Mouse (Mus musculus): ENCODE measurements around the gene Cldnd2. TPM values are rescaled to one million over a fixed set of nuclear protein-coding genes. Genes with fewer than 3 reads are reported as not detected.

The Cldnd2 gene
- total RNA-seq, 2 experiments from 2014 or later = not detected

GRCm38 (mm10) chr7:43447801-43448200 is 7.2 kb downstream of the Cldnd2 start:
- no peak for DNase-seq

DNA sequence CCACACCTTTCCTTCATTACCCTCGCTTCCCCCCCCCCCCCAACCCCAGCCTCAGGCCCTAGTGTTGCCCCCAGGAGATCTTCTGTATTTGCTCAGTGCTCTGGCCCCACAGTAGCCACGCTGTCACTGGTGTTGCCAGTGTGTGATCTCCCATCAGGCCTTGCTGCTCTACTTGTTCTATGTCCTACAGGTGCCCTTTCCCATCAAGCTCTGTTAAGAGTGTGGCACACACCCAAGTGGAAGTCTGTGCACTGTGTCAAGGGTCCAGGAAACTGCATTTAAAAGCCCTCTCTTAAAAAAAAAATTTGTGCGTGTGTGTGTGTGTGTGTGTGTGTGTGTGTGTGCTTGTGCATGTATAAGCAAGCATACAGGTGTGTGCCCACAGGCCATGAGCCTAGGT is 7.7 kb downstream of the Cldnd2 start:
- DNase-seq = peak; percentile 37

DNA sequence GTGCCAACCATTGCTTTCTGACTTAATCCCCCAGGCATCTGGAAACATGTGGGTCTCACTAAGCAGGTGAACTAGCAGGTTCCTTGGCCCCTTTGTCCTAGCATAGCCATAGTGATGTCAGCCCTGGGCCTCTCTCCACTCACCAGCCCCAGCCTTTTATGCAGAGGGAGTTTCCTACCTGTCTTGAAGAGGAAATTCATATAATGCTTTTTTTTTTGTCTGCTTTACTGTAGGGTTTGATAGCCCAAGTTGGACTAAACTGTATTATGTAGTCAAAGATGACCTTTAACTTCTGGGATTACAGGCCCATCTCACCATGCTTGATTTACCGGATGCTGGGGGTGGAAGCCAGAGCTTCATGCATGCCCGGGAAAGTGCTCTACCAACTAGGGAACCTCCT is 9.2 kb downstream of the Cldnd2 start:
- no peak for DNase-seq

DNA sequence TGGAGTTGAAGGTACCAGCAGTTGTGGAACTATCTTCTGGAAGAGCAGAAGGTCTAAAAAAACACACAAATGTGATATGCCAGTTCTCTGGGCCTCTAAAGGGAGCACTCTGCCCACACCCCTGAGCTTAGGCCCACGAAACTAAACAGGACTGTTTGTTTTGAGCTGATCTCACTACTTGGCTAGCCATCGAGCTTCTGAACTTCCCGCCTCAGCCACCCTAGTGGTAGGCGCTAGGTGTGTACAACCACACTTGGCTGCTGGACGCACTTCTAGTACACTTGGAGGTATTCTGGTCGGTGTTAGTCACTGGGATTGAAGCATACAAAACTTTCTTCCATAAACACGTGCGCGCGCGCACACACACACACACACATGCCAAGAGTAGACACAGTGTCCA is 11.1 kb downstream of the Cldnd2 start:
- no peak for DNase-seq

DNA sequence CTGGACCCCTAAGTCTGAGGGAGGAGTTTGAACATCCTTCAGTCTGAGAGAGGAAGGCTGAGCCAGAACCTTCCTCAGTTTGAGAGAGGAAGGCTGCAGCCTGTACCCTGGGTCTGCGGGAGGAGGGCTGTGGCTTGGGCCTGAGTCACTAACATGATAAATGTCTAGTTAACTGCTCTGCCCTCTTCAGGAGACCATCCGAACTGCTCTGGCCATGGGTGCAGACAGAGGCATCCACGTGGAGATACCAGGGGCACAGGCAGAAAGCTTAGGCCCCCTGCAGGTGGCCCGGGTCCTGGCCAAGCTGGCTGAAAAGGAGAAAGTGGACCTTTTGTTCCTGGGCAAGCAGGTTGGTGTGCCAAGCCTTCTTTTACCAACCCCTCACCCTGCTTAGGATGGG is 12.0 kb downstream of the Cldnd2 start:
- peak; percentile 46 for DNase-seq

DNA sequence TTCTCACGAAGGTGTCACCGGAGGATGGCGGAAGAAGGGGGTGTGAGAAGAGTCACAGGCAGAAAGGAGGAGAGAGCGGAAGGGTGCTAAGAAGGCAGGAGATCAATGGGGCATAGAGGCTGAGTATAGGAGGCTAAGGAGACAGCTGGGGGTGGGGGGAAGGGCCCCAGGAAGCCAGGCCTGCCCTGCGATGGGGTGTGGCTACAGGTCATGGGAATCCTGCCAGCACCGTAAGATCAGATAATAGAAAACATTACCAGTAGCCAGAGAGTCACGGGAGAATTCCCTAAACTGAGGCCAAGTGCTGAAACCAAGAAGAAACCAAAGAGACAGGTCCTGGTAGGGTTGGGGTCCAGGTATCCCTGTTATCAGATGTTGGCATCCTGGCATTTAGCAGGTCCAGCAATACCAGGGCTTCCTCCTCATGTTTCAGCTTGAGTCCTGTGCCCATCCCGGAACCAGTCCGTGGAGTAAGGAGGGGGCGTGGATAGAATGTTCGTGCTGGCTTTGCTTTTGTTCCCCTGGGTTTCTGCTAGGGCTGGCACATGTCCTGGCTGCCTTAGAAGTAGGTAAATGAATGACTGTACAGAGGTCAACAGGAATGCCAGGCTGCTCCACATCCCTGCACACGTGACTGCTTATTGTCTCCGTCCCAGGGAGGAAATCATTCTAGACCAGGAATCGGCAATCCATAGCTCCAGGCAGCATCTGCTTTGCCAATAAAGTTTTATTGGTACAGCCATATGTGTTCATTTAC is 13.2 kb downstream of the Cldnd2 start:
- DNase-seq = no peak

DNA sequence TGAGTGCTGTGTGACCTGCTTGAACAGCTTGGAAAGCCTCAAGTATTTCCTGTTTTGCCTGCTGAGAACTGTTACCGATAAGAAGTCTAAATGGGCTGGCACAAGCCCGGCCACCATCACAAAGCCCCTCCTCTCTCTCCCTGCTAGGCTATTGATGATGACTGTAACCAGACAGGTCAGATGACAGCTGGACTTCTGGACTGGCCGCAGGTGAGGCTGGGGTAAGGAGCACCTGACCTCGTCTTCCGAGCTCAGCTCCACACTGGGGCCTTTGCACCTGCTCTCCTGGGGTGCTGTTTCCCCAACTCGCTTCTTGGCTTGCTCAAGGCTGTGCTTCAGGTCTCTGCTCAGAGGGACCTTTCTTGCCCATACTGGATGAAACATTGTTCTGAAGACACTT is 13.8 kb downstream of the Cldnd2 start:
- DNase-seq = no peak

DNA sequence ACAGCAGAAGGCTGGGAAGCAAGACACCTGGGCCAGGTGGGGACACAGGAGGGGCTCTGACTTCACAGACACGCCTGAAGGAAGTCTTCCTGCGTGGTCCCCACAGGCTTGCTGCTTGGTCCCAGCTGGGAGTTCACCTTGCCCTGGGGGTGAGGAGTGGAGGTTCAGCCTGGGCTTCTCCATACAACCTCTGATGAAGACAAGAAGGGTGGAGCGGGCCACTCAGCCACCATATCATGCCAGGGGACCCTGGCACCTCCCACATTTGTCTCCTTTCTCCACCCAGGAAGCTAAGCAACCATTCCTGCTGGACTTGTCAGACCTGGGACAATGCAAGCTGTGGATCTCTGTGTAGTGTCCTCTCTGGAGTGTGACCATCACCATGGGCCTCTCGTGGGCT is 22.3 kb downstream of the Cldnd2 start, which contains the start of gene Vsig10l:
Vsig10l (plus strand) TSS at position 301 of the 400 bp plus-strand sequence.
- DNase-seq = no peak

- no peak for DNase-seq
These were observed 23.4 kb downstream of the Cldnd2 start for GRCm38 (mm10) chr7:43463976-43464375.

DNA sequence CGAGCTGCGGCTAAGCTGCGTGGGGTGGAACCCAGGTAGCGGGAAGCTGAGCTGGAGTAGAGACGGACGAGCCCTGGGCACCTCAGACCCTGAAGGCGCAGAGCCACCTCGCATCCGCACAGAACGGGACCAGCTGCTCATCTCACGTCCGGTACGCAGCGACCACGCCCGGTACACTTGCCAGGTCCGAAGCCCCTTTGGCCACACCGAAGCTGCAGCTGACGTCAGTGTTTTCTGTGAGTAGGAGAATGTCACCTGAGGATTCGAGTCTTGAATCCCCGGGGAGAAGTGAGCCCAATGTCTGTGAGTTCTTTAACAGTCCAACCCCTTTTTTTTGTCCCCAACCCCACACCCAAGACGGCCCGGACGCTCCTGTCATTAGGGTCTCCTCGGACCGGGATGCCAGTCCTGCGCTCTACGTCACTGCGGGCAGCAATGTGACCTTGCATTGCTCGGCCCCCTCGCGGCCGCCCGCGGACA is 24.3 kb downstream of the Cldnd2 start:
- DNase-seq = peak; percentile 22

DNA sequence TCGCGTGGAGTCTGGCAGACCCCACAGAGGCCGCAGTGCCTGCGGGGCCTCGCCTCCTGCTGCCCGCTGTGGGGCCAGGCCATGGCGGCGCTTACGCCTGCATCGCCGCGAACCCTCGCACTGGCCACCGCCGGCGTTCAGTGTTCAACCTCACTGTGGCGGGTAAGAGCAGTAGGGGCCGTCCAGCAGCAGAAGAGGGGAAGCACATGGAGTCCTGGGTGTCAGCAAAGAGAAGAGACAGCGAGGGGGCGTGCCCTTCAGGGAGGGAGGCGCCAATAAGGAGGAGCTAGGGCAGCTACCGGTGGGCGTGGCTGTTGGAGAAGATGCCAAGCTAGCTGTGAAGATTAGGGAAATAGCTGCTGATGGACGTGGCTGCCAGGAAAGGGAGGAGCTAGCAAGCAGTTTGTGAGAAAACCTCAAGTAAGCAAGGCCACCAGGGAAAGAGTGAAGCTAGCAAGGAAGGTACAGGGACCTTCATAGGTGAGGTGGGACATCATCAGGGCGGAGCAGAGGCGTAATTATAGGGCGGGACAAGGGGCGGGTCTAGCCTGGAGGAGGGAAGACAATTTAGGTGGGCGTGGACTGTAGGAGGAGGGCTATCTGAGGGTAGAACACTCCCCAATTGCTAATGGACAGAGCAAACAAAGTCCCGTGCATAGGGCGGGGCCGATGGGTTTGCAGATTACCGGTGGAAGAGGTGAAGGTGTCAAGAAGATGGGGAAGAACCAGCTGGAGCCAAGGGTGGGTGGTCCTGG is 24.9 kb downstream of the Cldnd2 start:
- peak; percentile 92 for DNase-seq

DNA sequence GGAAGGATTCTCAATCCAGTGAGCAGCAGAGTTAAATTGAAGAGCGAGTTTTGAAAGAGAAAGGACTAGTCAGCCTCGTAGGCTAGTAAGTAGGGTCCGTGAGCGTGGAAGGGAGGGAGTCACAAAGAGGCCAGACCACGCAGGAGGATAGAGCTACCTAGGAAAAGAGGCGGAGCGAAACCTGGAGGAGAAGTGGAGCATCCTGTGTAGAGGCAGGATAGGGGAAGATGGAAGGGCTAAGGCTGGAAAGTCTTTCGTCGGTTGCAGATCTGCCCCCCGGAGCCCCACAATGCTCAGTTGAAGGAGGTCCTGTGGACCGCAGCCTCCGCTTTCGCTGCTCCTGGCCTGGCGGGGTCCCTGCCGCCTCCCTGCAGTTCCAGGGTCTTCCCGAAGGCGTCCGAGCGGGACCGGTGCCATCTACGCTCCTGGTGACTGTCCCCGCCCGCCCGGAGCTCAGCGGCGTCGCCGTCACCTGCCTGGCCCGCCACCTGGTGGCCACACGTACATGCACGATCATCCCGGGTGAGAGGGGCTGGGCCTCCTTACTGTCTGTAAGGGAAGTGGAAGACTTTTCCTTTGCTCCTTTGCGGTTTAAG is 25.6 kb downstream of the Cldnd2 start:
- peak; percentile 94 for DNase-seq

- peak; percentile 35 for DNase-seq
These were observed 29.8 kb downstream of the Cldnd2 start for GRCm38 (mm10) chr7:43470373-43470772.

GRCm38 (mm10) chr7:43475706-43476105 is 35.1 kb downstream of the Cldnd2 start:
- no peak for DNase-seq

- DNase-seq = no peak
These were observed 35.8 kb downstream of the Cldnd2 start for GRCm38 (mm10) chr7:43476376-43476775.

DNA sequence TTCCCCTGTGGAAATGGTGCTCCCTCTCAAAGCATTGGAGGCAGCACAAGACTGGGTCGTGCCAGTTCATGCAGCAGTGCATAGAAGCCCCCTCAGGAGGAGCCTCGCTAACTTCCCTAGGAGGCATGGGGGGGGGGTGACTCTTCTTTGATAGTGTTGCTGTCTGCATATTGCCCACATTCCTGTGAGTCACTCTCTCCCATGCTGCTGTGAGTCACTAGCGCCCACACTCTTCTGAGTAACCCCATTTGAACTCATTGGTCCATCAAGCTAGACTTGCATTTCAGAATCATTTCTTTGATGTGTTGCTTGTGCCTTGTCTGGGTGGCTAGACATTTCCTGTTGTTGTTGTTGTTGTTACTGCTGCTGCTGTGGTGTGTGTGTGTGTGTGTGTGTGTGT is 40.6 kb downstream of the Cldnd2 start:
- no peak for DNase-seq

DNA sequence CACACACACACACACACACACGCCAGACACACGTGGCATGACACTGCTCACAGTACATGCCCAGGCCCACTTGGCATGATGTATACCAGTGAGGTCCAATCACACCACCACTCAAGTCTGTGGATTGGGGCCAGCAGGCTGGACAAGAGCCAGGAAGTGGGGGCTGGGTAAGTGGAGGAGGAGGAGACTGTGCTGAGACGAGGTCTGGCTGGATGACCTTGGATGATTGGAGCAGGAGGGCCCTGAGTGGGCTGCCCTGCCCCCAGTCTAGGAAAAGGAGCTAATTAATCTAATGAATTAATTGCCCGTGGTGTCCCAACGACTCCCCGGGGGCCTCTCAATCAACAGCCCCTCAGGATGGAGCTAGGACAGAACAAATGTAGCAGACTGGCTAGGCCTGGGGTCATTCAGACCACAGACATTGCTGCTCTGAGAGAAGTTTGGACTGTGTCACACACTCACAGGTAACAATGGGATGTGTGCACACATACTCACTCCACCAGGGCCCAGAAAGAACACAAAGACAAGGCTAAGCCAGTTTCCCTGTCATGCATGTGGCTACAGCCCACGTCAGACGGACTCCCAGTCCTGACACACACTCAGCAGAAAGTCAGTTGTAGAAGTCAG is 41.6 kb downstream of the Cldnd2 start:
- DNase-seq = peak; percentile 72

GRCm38 (mm10) chr7:43483236-43483635 is 42.7 kb downstream of the Cldnd2 start:
- DNase-seq = peak; percentile 37

GRCm38 (mm10) chr7:43488646-43489045 is 48.1 kb downstream of the Cldnd2 start:
- no peak for DNase-seq

- no peak for DNase-seq
These were observed 49.1 kb downstream of the Cldnd2 start, which contains the start of gene Iglon5 for GRCm38 (mm10) chr7:43489631-43490125. Gene Iglon5, minus strand, starts transcription at chr7:43490075.

DNA sequence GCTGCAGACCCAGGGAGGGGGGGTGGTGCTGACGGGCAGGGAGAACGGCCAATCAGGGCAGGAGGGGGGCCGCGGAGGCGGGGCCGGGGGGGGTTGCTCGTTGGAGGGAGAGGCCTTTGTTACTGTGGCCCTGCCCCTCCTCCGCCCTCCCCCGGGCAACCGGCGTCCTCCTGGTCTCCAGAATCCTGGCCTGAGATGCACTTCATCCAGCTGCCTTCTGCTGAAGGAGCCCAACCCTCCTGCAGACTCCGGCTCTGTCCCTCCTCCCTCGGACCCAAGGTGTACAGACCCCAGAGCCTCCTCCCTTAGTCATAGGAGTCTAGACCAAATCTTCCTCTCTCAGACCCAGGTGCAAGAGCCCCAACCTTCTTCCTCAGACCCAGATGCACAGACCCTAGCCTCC is 49.6 kb downstream of the Cldnd2 start:
- DNase-seq = peak; percentile 31

- no peak for DNase-seq
These were observed 50.3 kb downstream of the Cldnd2 start for GRCm38 (mm10) chr7:43490861-43491260.

All from heart, postnatal 4 days (tissue).